Mouse (Mus musculus): Measurements from ENCODE around the gene Gm9945. TPM values are rescaled to one million over a fixed set of nuclear protein-coding genes. Genes with fewer than 3 reads are reported as not detected.

Gm9945 gene
- polyA plus RNA-seq, 1 experiment from 2014 or later = not detected

- Histone ChIP-seq H3K36me3 (peaks cover 14% of the 10 kb centered on the region), H3K4me3 (no peak overlapping the region), H3K27ac (no peak overlapping the region), H3K9ac (no peak overlapping the region), H3K27me3 (no peaks in the 10 kb centered on the region), H3K9me3 (no peaks in the 10 kb centered on the region), H3K4me2 (replicated peaks) (no peak overlapping the region), H3K4me1 (peaks cover 22% of the 10 kb centered on the region)
- no peak for ATAC-seq (ENCODE audit: insufficient number of reproducible peaks, insufficient read depth, low FRiP score, low TSS enrichment)
- WGBS = 76% methylated on average over 6 of the region's 6 CpGs
These were observed 49.2 kb downstream of the Gm9945 start for GRCm38 (mm10) chr11:53529253-53529557.

GRCm38 (mm10) chr11:53530001-53530400 is 50.0 kb downstream of the Gm9945 start:
- Histone ChIP-seq H3K9me3 (no peaks in the 10 kb centered on the region), H3K27me3 (no peaks in the 10 kb centered on the region), H3K4me2 (replicated peaks) (no peak overlapping the region), H3K4me3 (no peak overlapping the region), H3K9ac (no peak overlapping the region), H3K36me3 (peaks cover 22% of the 10 kb centered on the region), H3K4me1 (peaks cover 14% of the 10 kb centered on the region), H3K27ac (no peak overlapping the region)
- 77% methylated on average over 9 of the region's 9 CpGs for WGBS
- no peak for ATAC-seq (ENCODE audit: insufficient number of reproducible peaks, insufficient read depth, low FRiP score, low TSS enrichment)

Other genes with a start within 250 kb of the Gm9945 start
- gene Hspa4, start 179.7 kb upstream of the Gm9945 start, polyA plus RNA-seq (2016; fragmentation: Nextera tagmentation; extraction: Ambion mirVana) = 103 and 110 TPM in 2 replicates
- 19.2 and 21.8 TPM in 2 replicates for gene Zcchc10, start 155.5 kb upstream of the Gm9945 start, polyA plus RNA-seq (2016; fragmentation: Nextera tagmentation; extraction: Ambion mirVana)
- 70.3 and 71.1 TPM in 2 replicates for gene Aff4, start 129.3 kb upstream of the Gm9945 start, polyA plus RNA-seq (2016; fragmentation: Nextera tagmentation; extraction: Ambion mirVana)
- gene Leap2, start 57.0 kb upstream of the Gm9945 start, polyA plus RNA-seq (2016; fragmentation: Nextera tagmentation; extraction: Ambion mirVana) = 0.56 TPM in 1 of 2 replicates, not detected in the other
- 476 and 519 TPM in 2 replicates for gene Uqcrq, start 49.3 kb upstream of the Gm9945 start, polyA plus RNA-seq (2016; fragmentation: Nextera tagmentation; extraction: Ambion mirVana)
- 1.5 and 1.8 TPM in 2 replicates for gene Gdf9, start 49.1 kb upstream of the Gm9945 start, polyA plus RNA-seq (2016; fragmentation: Nextera tagmentation; extraction: Ambion mirVana)
- gene Gm10447, start 23.1 kb upstream of the Gm9945 start, polyA plus RNA-seq (2016; fragmentation: Nextera tagmentation; extraction: Ambion mirVana) = 0.22 and 0.27 TPM in 2 replicates
- 5.9 and 6.5 TPM in 2 replicates for gene Shroom1, start 23.0 kb upstream of the Gm9945 start, polyA plus RNA-seq (2016; fragmentation: Nextera tagmentation; extraction: Ambion mirVana)
- not detected in 2 replicates for gene Gm9837, start 9.7 kb upstream of the Gm9945 start, polyA plus RNA-seq (2016; fragmentation: Nextera tagmentation; extraction: Ambion mirVana)
- gene Sowaha, start 108 bp downstream of the Gm9945 start, polyA plus RNA-seq (2016; fragmentation: Nextera tagmentation; extraction: Ambion mirVana) = 1.6 and 2.4 TPM in 2 replicates
- gene Sept8, start 39.1 kb downstream of the Gm9945 start, polyA plus RNA-seq (2016; fragmentation: Nextera tagmentation; extraction: Ambion mirVana) = 37.0 and 38.9 TPM in 2 replicates
- gene Kif3a, start 87.2 kb downstream of the Gm9945 start, polyA plus RNA-seq (2016; fragmentation: Nextera tagmentation; extraction: Ambion mirVana) = 101 and 112 TPM in 2 replicates
- 1.2 and 2.3 TPM in 2 replicates for gene Il4, start 138.5 kb downstream of the Gm9945 start, polyA plus RNA-seq (2016; fragmentation: Nextera tagmentation; extraction: Ambion mirVana)
- gene Il13, start 154.5 kb downstream of the Gm9945 start, polyA plus RNA-seq (2016; fragmentation: Nextera tagmentation; extraction: Ambion mirVana) = not detected in 2 replicates
- 25.3 and 30.9 TPM in 2 replicates for gene Rad50, start 227.2 kb downstream of the Gm9945 start, polyA plus RNA-seq (2016; fragmentation: Nextera tagmentation; extraction: Ambion mirVana)
- gene Il5, start 240.6 kb downstream of the Gm9945 start, polyA plus RNA-seq (2016; fragmentation: Nextera tagmentation; extraction: Ambion mirVana) = not detected in 2 replicates

All from embryonic facial prominence, embryonic 12.5 days (tissue).